Mouse (Mus musculus) brain, embryonic 14.5 days (tissue): ENCODE results near the gene Lamtor4.

Experiments
- CTCF ChIP-seq: fragments of 200-500 bp; IDR thresholded peaks from 2 replicates; pipeline ENCODE4 v1.5.1; 2012; ENCODE audit warnings: inconsistent platforms, mild to moderate bottlenecking, moderate library complexity, borderline replicate concordance; ENCODE audit not compliant: insufficient read depth, insufficient read length; ENCODE audit errors: extremely low read depth
- POLR2A ChIP-seq: fragments of 200-500 bp; IDR thresholded peaks from 2 replicates; pipeline ENCODE4 v1.6.1; 2012; ENCODE audit warnings: mild to moderate bottlenecking, inconsistent platforms, borderline replicate concordance; ENCODE audit not compliant: poor library complexity, insufficient read depth, insufficient read length, severe bottlenecking; ENCODE audit errors: extremely low read depth

DNA sequence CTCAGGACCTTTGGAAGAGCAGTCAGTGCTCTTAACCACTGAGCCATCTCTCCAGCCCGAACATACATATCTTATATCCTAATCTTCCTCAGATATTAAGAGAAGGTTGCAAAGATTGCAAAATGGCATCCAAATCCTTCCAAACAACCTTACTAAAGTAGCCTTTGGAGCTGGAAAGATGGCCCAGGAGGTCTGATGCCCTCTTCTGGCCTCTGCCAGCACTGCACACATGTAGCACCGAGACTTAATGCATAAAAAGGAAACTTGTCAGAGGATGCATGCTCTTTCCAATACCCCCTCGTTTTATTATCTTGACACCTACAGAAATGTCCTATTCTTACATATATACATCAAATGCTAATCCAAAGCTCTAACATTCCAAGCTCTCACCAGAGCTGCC, 27.3 kb upstream of the Lamtor4 start:
- TF ChIP-seq CTCF, result peak; percentile 45; the same call in 1 of the 2 replicates
- no peak for TF ChIP-seq POLR2A
